Mouse (Mus musculus): ENCODE results near the gene Herc1.
A peak's percentile ranks its signal among the peaks of the same experiment; 100 is the strongest.

Herc1 gene

DNA sequence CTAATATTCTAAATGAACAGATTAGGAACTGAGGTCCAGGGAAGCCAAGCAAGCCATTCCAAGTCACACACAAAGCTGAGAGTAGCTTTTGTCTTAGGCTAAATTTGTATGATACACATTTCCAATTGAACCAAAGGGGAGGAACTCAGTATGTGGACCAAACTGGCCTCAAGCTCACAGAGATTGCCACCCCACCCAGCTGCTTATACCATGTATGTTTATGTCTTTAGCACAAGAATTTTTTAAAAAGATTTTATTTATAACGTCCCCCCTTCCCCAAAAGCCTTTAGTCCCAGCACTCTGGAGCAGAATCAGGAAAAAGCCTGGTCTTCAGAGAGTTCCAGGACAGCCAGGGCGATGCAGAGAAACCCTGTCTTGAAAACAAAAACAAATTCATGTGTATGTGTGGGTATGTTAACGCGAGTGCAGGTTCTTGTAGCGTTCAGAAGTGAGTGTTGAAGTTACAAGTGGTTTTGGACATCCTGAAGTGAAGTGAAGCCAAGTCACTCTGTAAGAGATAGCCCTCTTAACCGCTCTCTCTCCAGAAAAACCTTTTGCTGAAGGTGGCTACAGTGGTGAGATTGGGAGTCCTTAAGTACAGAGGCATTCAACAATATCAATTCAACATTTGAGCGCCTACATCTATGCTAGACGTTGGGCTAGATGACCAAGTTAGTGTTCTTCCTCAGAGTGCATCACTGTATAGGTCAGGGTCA, 948 bp upstream of the Herc1 start:
- no peak for DNase-seq

DNA sequence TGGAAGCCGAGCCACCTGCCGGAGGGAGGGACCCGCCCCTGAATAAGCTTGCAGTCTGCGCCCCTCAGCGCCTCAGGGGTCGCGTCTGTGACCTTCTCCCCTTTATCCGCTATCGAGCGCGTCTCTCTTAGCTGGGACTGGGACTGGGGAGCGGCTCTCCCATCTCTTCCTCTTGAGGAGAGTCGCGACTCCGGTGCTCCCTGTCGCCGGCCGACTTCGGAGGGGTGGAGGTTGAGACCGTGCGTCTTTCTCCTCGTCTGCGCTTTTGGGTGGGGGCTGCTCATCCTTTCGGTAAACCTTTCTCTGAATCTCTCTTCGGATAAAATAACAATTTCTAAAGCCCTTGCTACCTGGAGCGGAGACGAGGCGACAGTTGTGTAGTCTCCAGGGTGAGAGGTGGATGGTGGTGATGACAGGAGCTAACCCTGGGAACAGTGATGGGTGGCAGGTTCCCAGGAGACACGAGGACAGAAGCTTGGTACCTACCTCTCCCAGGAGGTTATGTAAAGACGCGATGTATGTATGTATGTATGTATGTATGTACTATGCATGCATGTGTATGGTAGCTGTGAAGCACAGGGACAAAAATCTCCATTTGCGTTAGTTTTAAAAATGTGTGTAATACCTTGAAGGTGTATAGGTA, 659 bp downstream of the Herc1 start:
- no peak for DNase-seq

DNA sequence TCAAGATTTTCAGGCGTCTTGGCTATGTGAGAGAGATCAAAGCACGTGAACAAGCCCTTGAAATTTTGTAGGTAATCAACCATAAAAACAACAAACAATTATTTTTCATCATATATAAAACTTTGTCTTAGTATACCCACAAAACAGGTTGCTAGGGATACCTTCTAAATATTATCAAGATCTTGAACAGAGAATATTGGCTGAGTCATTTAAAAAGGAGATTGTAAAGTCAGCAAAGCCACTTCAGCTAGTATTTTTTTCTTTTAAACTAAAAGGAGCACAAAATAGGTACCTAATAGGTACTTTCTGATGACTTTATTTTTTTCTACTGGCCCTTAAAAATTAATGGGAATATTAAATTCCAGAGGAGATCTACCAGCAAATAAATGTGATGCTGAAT, 2.5 kb downstream of the Herc1 start:
- no peak for DNase-seq

DNA sequence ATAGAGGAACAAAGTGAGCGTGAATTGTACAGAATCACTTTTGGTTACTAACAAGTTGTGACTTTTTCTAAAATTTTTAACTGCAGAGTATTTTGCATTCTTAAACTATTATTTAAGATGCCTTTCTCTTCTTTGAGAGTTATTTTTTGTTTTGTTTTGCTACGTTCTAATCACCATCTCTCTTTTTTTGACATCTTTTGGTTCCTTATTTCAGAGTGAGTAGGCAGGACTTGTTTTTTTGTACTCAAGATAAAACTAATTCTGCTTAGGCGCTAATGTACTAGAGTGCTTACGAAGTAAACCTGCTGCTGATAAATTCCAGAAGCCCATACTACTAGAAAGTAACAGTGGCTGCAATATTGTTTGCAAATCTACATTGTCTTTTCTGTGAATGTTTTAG, 8.9 kb downstream of the Herc1 start:
- no peak for DNase-seq

DNA sequence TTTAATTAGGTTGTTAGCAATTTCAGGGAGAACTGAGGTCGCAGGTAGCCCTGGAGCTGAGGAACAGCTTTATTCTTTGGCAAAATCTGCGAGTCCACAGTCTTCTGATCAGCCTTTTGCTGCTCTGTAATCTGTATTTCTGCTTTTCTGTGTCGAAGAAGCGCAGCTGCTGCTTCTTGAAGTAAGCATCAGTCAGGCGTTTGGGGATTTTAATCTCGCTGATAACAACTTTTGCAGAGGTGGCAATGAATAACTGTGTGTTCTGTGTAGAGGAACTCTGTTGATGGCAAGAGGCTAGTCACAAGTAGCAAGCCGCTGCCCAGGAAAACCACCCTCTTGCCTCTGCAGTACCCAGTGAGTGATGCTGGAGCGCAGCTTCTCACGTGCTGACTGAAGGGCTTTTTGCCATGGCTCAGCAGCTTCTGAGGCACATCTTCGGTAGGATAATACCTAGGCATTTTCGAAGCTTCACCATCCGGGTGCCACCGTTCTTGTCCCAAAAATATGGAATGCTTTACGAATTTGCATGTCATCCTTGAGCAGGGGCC, 10.0 kb downstream of the Herc1 start:
- peak; percentile 12 to 23 for DNase-seq

DNA sequence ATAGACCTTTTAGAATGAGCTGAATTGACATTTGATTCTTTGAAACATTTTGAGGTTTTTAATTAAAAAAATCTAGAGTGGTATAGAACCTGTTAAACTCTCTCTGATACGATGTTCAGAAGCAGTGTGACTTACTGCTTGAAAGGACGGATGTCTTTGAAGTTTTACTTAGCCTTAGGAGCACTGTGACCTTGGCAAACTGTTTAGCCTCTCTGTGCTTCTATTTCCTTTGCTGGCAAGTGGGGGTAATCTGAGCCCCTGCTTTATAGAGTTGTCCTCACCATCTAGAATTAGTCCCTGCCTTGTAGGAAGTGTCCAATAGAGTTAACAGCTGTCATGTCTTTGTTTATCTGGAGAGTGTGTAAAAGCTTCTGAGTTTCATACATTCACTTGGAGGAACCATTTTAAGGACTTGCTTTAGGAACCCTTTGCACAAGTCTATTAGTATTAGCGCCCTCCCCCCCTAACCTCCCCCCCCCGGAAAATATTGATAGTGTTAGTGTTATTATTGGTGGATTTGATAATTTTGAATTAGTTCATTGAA, 18.7 kb downstream of the Herc1 start:
- DNase-seq: no peak

DNA sequence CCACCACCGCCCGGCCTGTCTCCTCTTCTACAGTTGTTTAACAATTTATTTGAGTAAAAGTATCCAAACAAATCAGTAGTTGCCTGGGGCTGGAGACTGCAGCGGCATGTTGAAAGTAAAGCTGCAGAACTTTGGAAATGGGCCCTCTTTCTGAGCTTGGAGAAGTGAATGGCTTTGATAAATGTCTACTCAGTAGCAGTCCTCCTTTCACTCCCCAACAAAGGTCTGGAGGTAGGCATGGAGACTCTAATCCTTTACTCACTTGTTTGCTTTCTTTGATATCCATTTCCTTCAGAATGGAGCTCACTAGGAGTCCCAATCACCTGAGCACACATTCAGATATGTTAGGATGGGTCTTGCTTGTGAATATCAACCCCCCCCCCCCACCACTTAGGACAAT, 20.1 kb downstream of the Herc1 start:
- DNase-seq: no peak

DNA sequence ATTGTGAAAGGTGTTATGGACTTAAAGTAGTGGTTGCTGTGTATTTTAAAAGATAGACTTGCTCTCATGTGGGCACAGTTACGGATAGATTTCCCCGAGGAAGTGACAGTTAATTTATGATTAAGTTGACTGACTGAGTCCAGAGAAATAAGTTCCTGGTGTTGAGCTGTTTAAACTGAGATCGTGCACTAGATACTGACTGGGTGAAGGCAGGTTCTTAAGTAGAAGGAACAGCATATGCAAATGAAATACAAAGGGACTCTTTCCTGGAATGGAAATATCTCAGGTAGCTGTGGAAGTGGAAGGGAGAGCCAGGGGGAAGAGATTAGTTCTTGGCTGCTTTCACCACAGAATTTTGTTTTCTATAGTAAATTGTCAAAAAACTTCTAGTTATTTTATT, 20.6 kb downstream of the Herc1 start:
- DNase-seq: no peak

DNA sequence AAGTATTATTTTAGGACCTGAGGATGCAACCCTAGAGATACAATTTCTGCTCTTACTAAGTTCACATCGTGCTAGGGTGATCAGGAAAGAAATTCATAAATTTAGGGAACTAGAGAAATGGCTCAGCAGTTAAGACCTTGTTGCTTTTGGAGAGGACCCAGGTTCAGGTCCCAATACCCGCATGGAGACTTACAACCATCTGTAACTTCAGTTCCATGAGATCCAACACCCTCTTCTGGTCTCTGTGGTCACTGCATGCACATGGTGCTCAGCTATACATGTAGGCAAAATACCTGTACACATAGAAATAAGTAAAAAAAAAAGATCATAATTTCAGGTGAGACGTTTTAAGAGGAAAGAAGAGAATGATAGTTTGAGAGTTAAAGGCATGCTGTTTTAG, 23.2 kb downstream of the Herc1 start:
- DNase-seq: peak in 1 of 2 experiments; percentile 23

DNA sequence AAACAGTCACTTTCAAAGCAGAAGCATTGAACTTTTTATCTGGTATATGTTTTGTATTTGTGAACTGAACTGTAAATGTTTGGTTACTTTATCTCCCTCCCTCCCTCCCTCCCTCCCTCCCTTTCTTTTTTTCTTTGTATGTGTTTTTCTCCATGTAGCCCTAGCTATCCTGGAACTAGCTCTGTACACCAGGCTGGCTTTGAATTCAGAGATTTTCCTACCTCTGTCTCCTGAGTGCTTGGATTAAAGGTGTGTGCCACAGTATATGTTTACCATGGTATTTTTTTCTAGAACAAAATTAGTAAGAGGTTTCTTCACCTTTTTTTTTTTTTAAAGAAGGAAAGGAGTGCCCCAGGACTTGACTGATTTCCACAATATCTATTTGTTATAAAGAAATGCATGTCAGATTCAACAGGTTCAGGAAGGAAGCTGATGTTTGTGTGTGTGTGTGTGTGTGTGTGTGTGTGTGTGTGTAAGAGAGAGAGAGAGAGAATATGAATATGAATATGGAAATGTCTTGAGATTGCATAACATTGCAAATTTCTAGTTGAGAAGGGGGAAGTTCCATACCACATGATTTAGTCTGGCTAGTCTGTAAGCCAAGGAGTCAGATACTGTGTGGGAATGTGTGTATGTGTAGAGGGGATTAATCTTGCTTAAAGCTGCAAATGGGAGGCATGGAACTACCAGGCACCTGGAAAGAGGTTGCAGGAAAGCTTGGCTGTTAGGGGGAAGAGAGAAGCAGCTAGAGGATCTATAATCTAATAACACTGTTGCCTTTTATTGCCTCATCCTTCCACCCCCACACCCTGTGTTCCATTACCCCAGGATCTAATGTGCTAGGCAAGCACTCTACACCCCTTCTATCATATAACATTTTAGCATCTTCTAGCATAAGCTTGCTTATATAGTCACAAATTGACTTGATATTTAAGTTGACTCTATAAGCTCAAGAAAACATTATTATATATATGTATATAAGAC, 24.5 kb downstream of the Herc1 start:
- peak in 1 of 2 experiments; percentile 11 for DNase-seq

DNA sequence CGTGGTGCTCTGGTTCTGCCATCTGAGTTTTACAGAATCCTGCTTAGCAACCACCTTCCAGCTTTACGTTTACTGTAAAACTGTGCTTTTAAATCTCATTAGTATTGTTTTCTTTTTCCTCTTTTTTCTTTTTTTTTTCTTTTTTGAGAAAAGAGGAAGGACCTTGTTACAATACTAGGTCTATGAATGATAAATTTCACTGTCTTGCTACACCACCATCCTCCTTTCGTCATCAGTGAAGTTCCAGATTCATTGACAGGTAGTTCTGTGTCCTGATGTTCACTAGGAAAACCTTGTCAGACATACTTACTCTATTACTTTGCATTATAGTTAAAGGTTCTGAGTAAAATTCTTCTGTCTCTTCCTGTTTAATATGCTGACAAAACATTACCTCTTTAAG, 33.2 kb downstream of the Herc1 start:
- DNase-seq: no peak

DNA sequence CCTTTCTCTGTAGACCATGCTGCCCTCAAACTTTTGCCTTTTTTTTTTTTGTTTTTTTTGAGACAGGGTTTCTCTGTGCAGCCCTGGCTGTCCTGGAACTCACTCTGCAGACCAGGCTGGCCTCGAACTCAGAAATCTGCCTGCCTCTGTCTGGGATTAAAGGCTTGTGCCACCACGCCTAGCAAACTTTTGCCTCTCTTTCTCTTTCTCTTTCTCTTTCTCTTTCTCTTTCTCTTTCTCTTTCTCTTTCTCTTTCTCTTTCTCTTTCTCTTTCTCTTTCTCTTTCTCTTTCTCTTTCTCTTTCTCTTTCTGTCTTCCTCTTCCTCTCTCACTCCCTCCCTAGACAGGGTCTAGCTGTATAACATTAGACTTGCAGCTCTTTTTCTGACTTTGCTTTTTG, 40.1 kb downstream of the Herc1 start:
- peak; percentile 14 to 19 for DNase-seq

DNA sequence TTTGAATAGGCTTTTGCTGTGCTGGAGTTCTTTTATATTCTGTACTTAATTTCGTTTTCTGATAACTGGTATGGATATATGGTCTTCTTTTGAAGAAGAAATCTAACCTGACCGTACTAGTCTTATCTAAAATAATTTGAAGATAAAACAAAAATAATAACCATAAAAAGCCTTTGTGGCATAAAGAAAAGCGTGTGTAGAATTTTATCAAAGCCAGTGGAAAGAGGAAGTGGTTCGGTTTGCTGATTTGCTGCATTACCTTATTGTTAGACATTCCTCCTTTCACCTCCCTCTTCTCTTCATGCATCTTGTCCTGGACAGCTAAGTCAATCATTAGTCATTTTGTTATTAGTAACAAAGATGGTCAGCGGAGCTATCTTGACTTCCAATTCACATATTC, 43.1 kb downstream of the Herc1 start:
- no peak for DNase-seq

DNA sequence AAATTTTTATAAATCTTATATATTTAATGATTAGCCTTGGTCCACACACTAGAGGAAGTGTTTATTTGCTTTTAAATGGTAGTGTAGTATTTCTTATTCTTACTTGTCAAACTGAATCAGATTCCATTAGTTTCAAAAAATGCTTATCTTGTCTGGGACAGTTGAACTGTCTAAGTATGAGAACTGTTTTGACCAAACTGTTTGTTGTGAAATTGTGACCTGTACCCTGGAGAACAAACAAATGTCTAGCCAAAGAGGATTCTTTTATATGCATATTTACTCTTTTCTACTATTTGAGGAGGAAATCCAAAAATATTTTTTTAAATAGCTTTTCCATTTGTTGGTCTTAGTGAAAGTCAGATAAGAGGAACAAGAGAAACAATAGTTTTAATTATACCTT, 73.2 kb downstream of the Herc1 start:
- DNase-seq: no peak

DNA sequence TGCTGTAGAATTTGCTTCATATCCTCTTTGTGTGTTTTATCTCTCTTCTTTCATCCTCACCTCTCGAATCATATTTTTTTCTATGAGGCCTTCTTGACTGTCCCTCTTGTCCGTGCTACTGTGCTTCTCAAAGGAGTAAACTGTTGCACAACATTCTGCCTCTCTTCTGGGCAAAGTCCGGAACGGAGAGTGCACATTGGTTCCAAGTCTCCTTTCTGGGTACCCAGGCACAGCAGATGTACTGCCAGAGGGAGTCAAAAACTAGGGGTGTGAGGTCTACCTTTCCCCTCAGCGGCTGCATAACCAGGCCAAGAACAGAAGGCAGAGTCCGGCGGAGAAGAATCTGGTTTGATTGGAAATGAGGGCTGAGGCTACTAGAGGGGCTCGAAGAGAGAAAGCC, 89.8 kb downstream of the Herc1 start:
- no peak for DNase-seq

DNA sequence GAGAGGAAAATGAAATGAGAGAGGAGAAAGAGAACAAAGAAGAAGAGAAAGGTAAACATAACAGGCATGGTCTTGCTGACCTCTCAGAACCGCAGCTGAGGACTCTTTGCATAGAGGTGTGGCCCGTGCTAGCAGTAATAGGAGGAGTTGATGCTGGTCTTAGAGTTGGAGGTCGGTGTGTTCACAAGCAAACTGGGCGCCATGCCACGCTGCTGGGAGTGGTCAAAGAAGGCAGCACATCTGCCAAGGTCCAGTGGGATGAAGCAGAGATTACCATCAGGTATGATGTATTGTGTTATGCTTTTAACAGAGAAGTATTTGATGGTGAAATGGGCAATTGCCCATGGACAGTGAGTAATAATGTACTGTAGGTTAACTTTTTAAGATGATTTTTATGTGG, 98.0 kb downstream of the Herc1 start:
- DNase-seq: no peak

DNA sequence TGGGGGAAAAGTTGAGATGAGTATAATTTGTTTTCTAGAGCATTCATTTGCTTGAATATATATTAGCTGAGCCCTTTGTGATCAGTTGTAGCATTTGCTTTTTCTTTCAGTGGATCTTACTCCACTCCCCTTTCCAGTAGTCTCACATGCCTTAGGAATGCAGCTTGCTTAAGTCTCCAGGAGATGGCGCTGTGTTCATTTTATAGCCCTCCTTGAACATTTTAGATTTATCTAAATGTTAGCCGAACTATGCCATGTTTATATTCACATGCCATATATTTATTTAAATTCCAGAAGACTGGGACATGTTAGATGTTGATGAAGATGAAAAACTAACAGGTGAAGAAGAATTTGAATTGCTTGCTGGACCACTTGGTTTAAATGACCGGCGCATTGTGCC, 114.8 kb downstream of the Herc1 start:
- peak; percentile 49 to 56 for DNase-seq

DNA sequence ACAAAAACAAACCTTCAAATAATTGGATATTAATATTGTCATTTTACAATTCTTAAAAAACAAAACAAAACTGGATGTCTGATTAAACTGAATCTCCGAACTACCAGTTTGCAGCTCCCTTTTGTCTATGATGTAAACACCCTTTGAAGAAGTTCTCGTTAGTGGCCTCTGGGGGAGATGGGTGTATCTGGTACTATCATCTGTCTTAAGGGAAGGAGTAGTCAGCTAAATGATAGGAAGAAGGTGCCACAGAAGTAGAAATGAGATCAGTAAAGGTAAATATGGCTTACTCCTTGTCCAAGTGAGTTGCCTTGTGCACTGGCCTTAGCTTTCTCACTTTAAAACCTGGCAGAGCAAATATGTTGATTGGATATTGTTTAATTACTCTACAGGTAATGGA, 127.5 kb downstream of the Herc1 start:
- no peak for DNase-seq

DNA sequence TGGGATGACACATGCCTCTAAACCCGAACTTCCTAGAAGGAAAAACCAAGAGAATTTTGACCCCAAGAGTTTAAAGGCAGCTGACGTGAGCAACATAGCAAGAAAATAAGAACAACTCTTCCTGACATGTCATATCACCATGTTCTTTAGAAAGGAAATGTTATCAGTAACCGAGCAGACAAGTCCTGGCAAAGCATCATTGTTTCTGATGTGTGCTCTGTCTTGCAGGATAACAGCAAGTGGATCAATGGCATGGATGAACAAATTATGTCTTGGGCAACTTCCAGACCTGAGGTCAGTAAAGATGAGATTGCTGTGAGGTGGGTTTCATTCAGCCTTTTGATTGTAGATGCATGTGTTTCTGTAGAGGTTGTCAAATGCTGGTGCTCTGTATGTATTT, 133.2 kb downstream of the Herc1 start:
- DNase-seq: no peak

DNA sequence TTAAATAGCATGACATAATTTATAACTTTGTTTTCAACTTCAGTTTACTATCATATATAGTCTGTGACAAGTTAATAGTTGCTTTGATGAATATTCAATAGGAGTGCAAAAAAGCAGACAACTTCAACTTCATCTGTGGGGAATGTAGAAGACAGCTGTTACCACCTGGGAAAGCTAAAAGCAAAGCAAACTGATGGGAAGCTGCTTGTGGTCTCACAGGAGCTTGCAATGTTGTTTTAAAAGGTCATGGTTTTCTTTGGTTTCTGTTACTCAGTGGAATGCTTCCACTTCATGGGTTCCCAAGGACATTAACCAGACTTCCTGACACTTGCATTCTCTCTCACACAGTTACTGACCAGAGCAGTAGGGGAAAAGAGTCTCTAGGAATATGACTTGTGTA, 138.5 kb downstream of the Herc1 start:
- DNase-seq: no peak

DNA sequence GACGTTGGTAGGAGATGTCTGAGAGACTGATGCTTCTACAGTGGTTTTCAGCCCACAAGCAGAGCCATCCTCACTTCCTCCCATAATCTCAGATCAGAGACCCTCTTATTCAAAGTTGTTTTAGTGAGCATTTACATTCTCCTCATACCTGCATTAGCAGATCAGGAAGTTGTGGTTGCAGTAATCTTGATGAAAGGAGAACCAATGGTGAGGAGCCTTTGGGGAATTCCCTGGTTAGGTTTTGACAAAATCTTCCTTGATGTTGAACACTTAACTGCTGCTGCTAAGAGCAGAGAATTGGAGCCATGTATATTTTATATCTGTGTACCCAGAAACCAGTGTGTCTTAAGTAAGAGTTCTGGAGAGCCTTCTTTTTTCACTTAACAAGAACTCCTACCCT, 142.1 kb downstream of the Herc1 start:
- DNase-seq: peak in 1 of 2 experiments; percentile 16

DNA sequence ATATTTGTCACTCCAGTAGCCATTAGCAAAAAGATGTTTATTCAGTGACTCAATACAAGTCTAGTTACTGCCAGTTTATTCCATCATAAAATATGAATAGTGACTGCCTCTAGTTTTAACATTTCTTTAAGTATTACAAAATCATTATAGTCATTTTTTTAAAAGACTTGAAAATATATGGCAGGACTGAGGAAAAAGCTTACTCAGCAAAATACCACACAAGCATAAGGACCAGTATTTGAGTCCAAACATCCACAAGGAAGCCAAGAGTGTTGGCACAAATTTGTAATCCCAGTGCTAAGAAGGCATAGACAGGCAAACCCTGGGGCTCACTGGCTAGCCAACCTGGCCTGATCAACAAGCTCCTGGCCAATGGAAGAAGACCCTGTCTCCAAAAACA, 143.7 kb downstream of the Herc1 start:
- no peak for DNase-seq

DNA sequence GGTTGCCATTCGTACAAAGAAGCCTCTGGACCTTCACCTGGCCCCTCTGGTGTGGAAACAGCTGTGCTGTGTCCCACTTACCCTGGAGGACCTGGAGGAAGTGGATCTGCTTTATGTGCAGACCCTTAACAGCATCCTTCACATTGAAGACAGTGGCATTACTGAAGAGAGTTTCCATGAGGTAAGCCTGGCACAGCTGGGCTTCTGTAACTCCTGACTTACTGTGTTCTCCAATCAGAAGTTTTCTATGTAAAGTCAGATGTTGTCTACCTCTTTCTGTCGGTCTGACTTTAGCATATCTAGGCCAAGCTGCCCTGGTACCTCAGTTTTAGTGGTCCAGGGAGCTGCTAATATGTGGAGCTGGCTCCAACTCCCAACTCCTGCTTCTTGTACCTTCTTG, 151.0 kb downstream of the Herc1 start:
- DNase-seq: no peak
